Mouse (Mus musculus) E14TG2a.4 (cell line): Measurements from ENCODE around the gene Stard3.

Source experiments
- CTCF ChIP-seq: conservative IDR thresholded peaks from 2 replicates; pipeline ENCODE4 v1.5.1; 2014; ENCODE audit warnings: low read length
- NANOG ChIP-seq: IDR thresholded peaks from 2 replicates; pipeline ENCODE4 v1.6.1; 2014; ENCODE audit warnings: borderline replicate concordance, low read length, mixed read lengths
- POU5F1 ChIP-seq: IDR thresholded peaks from 2 replicates; pipeline ENCODE4 v1.6.1; 2014; ENCODE audit warnings: low read length, borderline replicate concordance

- TF ChIP-seq CTCF (no peak), POU5F1 (no peak), NANOG (no peak)
Measured at GRCm38 (mm10) chr11:98339071-98339501, 19.1 kb upstream of the Stard3 start.
